Mouse (Mus musculus) lung, postnatal 14 days (tissue): ENCODE measurements around the gene Sf3a1.
"Not testable (repeated sequence)": the region's sequence is repeated elsewhere in the genome, so short reads cannot be mapped to it uniquely, and the experiment has no call there.

Experiments used
- DNase-seq: peaks from one replicate; pipeline ENCODE4 v3.0.0; 2021

Gene Sf3a1

DNA sequence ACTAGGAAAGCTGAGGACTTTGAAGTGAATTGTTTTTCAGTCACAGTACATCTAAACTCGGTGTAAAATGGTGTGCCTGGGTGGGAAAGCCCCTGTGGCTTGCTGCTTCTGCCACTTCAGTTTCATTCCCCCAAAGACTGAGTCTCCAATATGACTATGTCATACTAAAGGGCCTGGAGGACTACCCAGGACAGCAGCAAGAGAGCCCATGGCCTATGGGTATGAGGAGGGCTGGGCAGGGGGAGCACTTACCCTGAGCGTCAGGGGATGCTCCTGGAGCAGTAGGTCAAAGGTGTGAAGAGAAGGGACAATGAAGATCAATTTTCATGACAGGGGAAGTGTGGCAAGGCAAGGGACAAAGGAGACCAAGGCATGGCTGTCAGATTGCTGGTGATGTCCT lies 21.2 kb upstream of the Sf3a1 start:
- no peak for DNase-seq

DNA sequence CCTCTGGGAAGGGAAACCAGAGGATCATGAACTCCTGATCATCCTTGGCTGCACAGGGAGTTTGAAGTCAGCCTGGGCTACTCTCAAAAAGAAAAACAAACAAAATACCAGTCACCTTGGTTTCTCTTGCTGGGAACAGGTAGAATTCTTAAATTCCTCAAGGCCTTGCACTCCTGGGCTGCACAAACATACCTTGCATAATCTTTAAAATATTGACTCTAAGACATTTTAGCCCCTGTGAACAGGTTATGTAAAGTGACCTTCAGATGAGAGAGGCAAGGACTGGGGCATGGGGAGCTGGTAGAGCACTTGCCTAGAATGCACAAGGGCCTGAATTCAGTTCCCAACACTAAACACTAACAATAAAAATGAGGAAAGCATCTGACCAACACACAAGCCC lies 18.6 kb upstream of the Sf3a1 start:
- DNase-seq: no peak

DNA sequence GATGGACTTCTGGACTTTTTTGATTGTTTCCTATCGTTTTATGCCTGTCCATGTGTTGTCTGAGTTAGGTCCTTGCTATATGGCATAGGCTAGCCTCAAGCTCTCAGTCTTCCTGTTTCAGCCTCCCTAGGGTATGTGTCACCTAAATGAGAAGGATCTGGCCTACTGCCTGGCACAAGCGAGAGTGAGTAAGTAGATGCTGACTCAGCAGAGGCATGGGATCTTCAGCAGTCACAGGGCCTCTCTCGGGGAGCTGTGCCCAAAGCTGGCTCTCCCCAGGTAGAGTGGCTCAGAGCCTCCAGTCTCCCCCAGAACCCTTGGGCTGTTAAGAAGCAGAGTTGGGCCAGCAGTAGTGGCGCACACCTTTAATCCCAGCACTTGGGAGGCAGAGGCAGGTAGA lies 17.8 kb upstream of the Sf3a1 start:
- DNase-seq: no peak

DNA sequence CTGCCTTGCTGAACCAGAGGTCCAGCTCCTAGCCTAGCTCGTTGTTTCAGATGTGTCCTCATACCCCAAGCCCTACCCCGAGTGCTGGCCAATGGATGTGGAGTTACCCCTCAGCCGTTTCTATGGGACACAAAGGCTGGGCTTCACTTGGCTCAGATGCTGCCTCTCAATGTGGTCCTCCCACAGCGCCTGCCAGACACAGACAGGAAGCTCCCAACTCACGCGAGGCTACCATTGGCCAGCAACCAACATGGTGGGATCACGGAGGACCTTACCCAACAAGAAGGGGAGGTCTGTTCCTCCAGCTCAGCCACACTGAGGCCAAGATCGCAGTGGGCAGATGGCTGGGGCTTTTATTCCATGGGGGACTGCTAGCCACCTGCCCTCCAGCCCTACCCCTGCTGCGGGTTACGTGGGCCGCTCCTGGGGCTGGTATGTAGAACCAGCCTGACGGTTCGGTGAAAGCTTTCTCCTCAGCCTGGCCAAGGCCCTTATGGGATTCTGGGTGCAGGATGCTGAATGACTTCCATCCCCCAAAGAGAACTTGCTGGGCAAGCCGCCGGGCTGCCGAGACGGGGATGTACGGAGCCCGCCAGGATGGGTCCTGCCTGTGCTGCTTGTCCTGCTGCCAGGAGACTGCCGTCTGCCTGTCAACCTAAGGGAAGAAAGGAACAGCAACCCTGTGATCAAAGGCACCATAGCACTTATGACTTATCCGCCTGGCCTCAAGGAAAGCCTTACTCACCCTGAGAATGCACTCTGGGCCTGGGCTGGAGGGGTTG lies 16.7 kb upstream of the Sf3a1 start:
- no peak for DNase-seq

DNA sequence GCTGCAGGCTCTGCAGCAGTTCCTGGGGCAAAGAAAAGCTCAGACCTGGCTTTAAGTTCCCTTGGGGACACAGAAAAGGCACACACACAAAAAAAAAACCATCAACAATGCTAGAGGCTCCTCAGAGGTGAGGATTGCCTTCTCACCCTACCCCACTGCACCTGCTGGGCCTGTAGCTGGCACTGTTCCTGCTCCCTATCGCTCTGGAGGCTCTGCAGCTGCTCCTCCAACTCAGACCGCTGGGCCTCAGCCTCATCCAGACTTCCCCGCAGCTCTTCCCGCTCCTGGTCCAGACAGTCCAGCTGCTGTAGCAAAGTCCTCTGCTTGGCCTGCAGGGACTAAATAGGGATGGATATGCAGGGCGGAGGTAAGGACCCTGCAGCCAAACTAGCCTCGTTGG lies 13.8 kb upstream of the Sf3a1 start:
- DNase-seq: no peak

DNA sequence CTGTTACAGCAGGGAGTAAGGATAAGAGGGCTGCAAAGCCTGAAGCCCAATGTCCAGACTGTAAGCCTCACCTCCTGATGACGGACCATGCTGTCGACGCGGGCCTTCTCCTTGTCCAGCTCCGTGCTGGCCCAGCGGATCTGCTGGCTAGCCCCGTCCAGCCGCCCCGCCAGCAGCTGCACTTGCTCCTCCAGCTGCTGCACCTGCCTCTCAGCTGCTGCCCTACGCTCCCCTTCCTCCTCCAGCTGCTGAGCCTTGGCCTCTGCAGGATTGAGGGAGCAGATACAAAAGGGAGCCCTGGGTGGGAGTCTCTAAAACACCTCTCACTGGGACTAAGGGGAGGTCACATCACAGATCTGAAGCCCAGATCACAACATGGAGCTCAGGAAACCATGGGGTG lies 13.1 kb upstream of the Sf3a1 start:
- no peak for DNase-seq

DNA sequence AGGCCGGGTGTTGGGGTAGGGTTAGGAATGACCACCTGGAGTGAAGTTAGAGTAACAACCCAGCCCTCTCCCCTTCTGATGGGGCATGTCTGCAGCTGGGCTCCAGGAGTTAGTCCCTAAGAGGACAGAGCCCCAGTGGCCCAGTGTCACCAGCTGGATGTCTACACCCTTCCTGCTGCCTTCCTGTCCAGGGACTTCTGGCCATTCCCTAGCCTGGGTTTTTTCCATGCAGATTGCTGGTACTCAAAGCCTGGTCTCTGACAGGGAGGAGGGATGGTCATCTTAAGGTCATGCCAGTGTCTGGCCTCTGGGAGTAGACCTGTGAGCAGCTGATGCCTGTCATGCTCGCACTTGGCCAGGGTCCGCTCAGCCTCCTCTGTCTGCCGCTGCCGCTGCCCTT lies 12.0 kb upstream of the Sf3a1 start:
- DNase-seq: peak; percentile 16

DNA sequence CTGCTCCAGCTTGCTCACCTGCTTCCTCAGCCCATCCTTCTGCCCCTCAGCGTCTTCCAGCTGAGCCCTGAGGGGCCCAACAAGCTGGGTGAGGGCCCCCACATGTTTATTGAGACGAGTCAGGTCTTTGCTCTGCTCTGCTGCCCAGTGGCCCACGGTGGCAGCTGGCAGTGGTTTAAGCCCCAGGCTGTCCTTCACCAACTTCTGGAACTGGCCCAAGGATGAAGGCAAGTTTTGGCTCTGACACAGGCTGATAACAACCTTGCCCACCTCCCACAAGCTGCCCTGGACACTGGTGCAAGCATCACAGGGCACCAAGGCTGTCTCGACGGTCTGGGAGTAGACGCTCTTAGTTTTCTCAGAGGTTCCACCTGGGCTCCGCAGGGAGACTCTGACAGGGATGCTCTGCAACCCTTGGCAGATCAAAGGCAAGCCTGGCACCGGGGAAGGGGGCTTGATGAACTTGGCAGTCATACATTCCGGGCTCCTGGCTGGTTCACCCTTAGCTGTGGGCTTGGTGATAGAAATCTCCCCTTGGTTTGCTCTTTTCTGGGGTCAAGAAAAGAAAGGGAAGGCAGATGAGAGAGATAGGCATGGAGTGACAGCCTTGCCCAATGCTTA lies 11.5 kb upstream of the Sf3a1 start:
- no peak for DNase-seq

DNA sequence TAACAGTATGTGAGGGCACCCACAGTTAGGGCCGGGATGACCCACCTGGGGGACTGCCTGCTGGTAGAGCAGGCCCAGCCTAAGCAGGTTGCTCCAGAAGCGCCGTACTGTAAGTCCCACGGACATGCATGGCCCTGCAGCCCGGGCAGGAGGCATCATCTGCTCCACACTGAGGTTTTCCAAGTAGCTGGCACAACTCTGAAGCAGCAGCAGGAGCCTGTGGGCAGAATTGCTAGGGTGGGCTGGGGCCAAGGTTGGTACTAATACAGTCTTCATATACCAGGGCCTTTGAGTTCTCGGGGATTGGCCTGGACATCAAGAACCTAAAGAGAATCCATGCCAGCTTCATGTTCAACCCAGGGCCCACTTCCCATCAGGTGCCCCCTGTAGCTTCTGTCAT lies 10.3 kb upstream of the Sf3a1 start:
- no peak for DNase-seq

DNA sequence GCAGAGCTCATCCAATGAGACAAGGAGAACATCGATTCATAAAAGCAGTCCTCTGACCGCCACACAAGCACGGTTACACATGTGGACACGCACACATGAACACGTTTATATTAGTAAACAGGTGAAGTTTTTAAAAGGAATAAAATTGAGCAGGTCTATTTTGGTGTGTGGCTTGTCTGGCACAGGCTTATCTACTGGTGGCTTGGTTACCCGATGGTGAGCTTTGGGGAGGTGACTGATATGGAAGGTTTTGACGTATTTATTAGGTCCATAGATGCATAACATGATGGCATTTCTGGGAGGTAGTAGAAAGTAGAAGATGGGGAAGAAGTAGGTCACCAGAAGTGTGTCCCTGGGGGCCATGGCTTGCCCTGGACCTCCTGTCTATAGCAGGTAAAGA lies 6.5 kb upstream of the Sf3a1 start:
- DNase-seq: no peak

DNA sequence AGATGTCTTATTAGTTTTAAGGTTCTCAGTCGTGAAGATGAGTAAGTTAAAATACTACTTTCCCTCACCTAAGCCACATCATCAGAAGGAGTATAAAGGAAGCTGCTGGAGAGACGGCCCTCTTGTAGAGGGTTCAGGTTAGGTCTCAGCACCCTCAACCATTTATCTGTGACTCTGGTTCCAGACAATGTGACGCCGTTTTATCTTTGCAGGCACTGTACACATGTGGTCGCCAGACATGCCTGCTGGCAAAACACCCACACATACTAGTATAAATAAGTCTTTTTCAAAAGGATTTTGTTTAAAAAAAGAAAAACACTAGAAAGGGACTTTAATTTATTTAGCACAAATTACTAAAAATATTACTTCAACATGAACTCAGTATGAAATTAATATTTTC lies 4.5 kb upstream of the Sf3a1 start:
- no peak for DNase-seq

DNA sequence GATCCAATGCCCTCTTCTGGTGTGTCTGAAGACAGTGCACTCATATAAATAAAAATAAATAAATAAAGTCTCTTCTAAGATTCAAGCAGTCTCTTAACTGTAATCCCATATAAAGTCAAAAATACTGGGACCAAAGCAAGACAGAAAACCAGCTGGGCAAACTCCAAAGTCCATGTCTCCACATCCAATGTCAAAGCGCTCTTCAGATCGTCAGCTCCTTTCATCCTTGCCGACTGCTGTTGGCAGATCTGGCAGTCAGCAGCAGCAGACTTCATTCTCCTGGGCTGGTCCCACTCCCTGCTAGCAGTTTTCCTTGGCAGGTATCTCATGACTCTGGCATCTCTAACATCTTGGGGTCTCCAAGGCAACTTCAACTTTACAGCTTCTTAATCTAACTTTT lies 1.5 kb upstream of the Sf3a1 start:
- no peak for DNase-seq

DNA sequence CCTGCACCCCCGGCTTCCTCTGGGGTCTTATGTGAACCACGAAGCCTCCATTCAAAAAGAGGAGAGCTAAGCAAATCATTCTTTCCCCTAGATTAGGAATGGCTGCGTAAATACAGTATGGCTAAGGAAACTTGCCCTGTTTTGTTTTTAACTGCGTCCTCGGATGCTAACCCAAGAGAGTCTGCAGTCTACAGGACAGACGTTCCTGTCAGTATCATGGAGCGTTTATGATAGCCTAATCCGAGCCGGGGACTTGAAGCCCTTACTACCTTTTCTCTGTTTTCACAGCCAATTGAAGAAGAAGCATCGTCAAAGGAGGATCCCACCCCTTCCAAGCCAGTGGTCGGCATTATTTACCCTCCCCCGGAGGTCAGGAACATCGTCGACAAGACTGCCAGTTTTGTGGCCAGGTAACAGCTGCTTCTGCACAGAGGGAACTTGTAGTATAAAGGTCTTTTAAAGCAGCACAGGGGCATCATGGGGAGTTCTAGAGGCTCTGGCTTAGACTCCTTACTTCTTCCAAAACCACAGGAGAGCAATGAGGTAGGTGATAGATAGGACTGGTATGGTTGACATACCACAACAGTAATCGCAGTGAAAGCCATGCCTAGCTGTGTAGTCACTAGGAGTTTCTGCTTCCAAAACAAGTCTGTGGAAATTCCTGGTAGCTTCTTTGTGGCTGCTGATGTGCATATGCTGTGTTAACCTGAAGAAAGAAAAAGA lies 769 bp downstream of the Sf3a1 start:
- no peak for DNase-seq

DNA sequence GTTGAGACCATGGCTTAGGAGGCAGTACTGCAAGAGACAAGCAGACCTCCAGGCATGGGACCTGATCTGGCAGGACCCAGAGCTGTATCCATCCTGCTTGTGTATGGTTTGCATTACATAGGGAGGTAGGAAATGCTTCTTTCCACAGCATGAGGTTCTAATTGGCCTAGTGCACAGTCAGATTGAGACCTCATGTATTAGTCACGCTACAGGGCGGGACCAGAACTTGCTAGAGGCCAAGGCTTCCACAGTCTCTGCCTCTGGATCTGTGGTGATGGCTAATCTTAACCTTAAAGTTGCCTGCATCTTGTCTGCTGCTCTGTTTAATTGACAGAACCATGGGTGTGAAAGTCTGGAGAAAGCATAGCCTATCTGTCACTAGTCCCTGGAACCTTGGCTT lies 4.6 kb downstream of the Sf3a1 start:
- no peak for DNase-seq

DNA sequence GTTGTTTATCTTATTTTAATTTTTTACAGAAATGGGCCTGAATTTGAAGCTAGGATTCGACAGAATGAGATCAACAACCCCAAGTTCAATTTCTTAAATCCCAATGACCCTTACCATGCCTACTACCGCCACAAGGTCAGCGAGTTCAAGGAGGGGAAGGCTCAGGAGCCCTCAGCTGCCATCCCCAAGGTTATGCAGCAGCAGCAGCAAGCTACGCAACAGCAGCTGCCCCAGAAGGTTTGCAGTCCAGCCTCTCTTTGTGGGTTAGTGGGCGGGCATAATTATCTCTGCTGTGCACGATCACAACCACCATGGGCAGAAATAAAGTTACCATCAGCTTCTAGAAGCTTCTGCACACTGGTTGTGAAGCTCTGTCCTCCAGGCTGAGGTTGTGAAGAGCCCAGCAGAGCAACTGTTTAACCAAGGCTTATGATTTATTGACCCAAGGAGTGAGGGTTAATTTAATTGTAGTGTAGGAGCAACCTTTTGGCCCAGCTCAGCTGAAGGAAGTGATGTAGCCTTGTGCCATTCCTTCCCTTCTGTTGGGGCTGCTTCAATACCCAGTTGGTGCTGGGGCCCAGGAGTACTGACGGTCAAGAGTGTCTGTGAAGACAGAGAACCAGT lies 6.4 kb downstream of the Sf3a1 start:
- DNase-seq: no peak

DNA sequence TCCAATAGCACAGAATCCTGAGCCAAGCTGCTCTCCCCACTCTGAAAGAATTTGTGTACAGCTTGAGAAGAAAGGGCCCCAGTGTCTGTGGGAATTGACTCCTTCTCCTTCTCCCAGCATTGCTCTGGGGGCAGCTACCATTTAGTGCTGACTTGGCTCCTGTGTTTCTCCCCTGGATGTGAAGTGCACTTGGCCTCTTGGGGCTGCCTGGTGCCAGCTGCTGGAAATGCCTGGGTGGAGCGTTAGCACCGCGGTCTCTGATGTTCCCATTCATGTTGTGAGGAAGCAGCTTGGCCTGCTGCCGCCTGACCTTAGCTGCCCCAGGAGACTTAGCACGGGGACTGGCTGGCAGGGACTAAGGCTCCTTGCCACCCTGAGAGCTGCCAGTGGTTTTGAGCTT lies 14.4 kb downstream of the Sf3a1 start:
- DNase-seq: no peak

DNA sequence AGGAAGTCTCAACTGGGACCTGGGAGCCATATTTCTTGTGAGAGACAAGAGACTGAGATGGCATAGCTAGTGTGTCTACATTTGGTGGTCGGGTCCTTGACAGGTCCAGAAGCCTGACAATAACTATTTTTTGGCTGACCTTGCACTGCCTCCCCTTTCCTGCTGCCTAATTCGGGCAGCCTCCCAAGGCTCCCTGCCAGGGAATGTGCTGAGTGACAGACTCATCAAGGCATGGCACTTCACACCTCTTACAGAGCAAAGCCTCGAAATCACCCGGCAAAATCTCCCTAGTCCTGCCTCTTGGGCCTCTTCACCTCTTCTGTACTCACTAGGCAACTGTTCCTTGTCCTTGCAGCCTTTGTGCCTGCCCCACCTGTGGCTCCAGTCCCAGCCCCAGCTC lies 17.6 kb downstream of the Sf3a1 start:
- no peak for DNase-seq

DNA sequence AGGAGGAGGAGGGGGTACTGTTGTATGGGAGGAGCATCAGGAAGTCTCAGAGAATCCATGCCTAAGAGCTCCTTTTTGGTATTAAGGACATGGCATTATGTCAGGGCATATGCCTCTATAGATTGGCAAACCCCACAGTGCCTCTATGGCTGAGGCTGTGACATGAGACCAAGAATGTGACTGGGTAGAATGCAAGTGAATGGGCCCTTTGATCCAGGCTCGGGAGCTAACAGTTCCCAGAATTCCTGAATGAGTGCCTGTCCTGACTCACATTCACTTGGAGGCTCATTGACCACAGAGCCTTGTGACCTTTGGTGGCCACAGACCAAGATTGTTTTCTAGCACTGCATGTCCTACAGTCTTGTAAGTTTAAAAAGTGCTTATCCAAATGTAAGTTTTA lies 21.9 kb downstream of the Sf3a1 start:
- no peak for DNase-seq

DNA sequence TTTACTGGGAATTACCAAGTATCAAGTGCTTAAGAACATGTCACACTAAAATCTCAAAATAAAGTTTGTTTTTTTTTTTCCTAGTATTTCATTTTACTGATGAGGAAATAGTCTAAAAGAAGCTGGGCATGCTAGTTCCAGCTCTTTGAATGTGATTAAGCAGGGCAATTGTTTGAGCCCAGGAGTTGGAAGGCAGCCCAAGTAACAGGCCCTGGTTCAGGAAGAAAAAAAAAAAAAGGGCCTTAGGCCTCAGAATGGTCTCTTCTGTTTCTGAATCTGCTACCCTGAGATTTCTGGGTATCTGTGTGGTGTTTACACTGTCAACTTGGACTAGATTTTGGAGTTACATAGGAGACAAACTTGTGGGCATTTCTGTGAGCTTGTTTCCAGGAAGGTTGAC lies 23.4 kb downstream of the Sf3a1 start:
- DNase-seq: no peak

DNA sequence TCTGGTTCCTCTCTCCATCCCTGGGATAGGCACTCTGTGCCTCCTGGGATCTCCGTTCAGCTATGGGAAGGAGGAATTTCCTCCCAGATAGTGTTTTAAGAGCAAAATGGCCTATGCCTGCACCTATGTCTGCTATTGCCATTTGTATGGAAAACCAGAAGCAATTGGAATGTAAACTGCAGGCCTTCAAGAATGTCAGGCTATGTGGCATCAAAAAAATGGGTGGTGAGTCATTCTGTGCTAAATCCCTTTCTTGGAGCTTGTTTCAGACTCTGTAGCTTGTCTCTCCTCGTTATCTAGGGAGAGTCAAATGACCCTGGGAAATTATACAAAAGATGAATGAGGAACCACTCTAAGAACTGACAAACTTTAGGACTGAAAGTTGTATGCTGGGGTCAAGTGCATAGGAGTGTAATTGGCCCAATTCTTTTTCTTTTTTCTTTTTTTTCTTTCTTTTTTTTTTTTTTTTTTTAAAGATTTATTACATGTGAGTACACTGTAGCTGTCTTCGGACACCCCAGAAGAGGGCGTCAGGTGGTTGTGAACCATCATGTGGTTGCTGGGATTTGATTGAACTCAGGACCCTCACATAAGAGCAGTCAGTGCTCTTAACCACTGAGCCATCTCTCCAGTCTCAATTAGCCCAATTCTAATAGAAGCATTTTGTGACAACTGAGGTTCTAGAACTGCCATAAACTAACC lies 24.3 kb downstream of the Sf3a1 start:
- no peak for DNase-seq

DNA sequence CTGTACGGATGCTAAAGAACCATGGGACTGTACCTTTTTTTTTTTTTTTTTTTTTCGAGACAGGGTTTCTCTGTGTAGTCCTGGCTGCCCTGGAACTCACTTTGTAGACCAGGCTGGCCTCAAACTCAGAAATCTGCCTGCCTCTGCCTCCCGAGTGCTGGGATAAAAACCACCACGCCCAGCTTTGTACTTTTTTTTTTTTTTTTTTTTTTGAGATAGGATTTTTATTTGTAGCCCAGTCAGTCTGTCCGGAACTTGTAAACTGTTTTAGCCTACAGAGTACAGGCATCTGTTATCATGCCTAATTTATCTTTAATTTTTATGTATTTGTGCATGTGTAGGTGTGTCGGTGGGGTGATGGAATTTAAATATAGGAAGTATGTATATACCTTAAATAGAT lies 25.3 kb downstream of the Sf3a1 start:
- DNase-seq: not testable (repeated sequence)

DNA sequence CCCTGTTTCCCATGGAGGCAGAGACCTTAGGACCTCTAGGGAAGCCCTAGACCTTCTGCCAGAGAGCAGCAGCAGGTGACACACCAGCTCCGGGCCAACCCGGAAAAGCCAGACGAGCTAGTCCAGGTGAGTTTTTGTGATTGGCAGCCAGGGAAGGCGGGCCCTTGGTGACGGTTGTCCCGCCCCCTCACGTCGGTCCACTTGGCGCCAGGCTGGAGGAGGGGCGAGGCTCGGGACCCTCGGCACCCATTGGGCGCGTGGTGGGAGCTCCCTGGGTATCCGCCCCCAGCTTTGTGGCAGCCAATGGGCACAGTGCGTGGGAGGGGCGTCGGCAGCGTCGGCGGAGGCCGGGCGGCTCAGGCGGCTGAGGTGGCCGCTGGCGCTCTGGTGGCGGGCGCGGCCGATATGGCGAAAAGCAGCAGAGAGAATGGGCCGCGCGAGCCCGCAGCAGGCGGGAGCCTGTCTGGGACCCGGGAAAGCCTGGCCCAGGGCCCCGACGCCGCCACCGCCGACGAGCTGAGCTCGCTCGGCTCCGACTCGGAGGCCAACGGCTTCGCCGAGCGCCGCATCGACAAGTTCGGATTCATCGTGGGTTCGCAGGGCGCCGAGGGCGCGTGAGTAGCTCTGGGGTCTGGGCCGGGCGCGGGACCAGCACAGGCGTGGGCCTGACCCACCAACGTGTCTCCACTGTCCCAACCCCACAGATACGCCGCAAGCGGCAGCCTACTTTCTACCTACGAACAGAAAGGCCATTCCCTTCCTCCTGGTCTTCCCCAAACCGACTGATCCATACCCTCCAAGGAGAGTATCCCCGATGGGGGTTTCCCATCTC lies 26.6 kb downstream of the Sf3a1 start, which contains the start of gene Tbc1d10a:
TSS of gene Tbc1d10a (plus strand) at position 304 of the 832 bp plus-strand sequence.
- peak; percentile 97 for DNase-seq
